Mouse (Mus musculus) 3134 (cell line): ENCODE data around the gene Ttc29.

Experiments
- DNase-seq: peaks from one replicate; pipeline ENCODE4 v3.0.0-alpha.2; 2011; ENCODE audit warnings: low spot score; ENCODE audit not compliant: insufficient read length; ENCODE audit errors: extremely low read depth

Ttc29 gene

GRCm38 (mm10) chr8:78277411-78277810 is 64.3 kb downstream of the Ttc29 start:
- DNase-seq = no peak

- no peak for DNase-seq
Measured at GRCm38 (mm10) chr8:78278598-78278997, 65.5 kb downstream of the Ttc29 start.

GRCm38 (mm10) chr8:78284805-78285204 is 71.7 kb downstream of the Ttc29 start:
- no peak for DNase-seq

- no peak for DNase-seq
Measured at GRCm38 (mm10) chr8:78285366-78285765, 72.3 kb downstream of the Ttc29 start.

DNA sequence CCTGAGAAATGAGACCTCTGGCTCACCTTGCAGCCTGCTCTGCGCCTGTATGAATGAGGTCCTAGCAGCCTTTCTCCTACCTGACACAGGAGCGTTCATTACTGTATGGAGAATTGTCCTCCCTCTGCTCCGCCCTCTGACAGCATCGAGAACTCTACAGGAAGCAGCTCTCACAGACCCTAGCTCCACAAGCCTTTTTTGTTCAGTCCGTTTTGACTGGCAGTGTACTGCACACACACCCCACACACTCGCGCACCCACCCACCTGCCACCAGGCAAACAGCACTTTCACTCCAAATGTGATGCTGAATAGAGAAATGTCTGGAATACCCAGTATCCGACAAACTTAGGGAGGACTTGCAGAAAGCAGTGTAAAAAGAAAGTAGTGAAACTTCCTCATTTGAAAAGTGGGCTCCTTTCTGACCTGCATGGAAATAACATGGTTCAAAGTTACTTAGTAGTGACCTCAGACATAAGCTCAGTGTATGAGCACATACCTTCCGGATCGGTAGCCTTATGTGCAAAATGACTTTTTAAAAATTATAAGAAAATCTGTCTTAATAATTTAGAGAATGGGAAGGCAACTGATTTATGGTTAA is 76.4 kb downstream of the Ttc29 start:
- DNase-seq = no peak

GRCm38 (mm10) chr8:78290274-78290673 is 77.2 kb downstream of the Ttc29 start:
- DNase-seq = no peak

GRCm38 (mm10) chr8:78295494-78295893 is 82.4 kb downstream of the Ttc29 start:
- DNase-seq = no peak

- no peak for DNase-seq
Measured at GRCm38 (mm10) chr8:78303579-78303978, 90.5 kb downstream of the Ttc29 start.

GRCm38 (mm10) chr8:78306604-78307003 is 93.5 kb downstream of the Ttc29 start:
- no peak for DNase-seq

- DNase-seq = no peak
Measured at GRCm38 (mm10) chr8:78307131-78307530, 94.0 kb downstream of the Ttc29 start.

DNA sequence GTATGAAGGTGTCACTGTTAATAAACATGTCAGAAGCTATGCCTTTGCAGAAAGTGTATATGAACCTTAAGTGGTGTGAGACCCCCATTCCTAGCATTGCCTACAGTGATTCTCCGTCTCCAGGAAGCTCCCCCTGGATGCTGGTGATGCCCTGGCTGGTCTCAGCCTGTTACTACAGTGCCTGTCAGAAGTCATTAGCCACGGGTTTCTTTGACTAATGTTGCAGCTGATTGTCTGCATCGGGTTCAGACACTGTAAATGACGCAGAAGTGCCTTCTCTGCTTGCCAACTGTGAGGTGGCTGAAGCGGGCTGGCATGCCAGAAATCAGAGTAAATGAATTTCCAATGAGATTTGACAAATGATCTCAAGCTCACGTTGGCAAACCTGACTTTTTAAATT is 96.4 kb downstream of the Ttc29 start:
- no peak for DNase-seq

DNA sequence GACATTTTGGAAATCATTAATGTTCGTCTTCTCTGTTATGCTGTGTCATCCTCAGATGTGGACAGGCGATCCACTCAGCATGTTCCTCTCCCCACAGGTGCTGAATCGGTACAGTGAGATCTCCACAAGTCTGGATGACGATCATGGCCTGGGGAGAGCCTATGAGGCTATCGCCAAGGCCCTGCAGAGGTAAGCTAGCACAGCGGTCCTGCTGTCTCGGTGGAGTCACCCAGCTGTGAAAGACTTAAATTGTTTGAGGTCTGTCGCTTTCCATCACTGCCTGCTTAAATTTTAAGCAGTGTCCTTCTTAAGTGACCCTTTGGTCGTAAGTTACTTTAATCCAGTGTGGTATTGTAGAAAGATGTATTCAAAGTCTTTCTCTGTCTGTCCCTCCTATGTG is 102.5 kb downstream of the Ttc29 start:
- no peak for DNase-seq

DNA sequence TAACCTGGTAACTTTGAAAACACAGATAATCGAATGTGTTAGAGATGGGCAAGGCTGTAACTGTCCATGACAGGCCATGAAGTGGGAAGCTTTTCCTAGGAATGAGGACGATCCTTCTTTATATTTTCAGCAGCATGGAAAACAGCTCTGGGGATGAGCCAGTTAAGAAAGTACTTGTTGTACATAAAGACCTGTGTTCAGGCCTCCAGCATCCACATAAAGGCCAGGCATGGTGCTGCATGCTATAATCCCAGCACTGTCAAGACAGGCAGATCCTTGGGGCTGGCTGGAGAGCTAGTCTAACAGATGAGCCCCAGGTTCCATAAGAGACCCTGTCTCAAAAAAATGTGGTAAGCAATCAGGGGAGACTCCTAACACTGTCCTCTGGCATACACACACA is 104.6 kb downstream of the Ttc29 start:
- DNase-seq = no peak

DNA sequence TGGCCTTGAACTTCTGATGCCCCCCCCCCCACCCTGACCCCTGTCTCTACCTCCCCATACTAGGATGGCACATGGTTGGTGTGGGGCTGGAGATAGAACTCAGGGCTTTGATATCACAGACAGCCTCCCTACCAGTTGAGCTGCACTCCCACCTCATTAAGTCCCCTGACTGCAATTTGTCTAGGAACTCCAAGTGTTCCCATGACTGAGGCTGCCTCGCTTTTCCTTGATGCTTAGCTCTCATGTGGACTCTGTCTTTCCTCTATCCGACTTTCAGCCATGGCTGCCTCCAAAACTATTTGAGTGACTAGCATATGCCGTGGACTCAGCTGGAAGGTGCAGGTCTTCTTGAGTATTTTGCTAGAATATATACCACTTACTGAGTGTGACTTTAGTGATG is 110.3 kb downstream of the Ttc29 start:
- DNase-seq = no peak

- DNase-seq = no peak
Measured at GRCm38 (mm10) chr8:78340689-78341529, 127.8 kb downstream of the Ttc29 start.

GRCm38 (mm10) chr8:78342151-78342550 is 129.1 kb downstream of the Ttc29 start:
- no peak for DNase-seq

- DNase-seq = no peak
Measured at GRCm38 (mm10) chr8:78344006-78344405, 130.9 kb downstream of the Ttc29 start.

- no peak for DNase-seq
Measured at GRCm38 (mm10) chr8:78345705-78346104, 132.6 kb downstream of the Ttc29 start.

DNA sequence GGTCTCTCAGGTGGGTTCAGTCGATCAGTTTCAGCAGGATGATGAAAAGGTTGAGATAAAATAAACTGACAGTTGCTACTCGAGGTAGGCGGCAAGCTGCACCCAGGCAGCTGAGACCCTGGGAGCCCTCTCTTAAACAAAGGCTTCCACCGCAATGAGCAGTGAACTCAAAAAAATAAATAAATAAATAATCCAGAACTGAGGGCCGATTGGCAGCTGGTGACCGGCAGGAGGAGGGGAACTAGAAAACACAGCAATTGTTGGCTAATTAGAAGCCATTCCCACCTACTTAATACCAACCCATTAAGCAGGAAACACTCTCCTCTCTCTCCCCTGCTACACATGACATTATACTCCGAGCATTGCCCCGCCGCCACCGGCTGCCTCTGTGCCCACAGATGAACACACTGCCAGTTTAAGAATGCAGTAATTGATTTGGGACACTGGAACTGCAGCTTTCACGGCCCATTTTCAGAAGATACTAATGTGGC is 133.1 kb downstream of the Ttc29 start:
- no peak for DNase-seq

GRCm38 (mm10) chr8:78353902-78354301 is 140.8 kb downstream of the Ttc29 start:
- DNase-seq = no peak

DNA sequence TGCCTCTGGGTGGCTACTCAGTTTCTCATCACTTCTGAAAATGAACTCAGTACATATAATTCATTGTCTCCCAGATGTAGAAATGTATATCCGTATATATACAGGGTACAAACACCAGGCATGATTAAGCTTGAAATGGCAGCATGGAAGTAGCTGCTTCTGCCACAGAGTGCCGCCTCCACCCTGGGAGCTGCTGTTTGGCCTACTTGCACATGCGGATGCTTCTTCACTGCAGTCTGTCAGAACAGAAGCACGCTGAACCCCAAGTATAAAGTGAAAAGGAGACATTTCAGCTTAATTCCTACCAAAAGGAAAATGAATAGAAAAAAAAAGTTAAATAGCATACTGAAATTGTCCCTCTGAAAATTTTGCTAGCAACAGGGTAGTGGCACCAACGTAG is 141.7 kb downstream of the Ttc29 start:
- no peak for DNase-seq

- DNase-seq = no peak
Measured at GRCm38 (mm10) chr8:78390756-78391155, 177.7 kb downstream of the Ttc29 start.
